27 mouse cellular contexts compared by ENCODE assay signal in genomic region chr1:66192401-66192800, GRCm38 (mm10).
"Had no signal": no experiment of that assay in that cellular context is flagged by ENCODE, and none has a peak within 500 bp of the region (broad histone marks: within the 10 kb centered on the region; RNA-seq: fewer than 3 reads in every experiment).

No protein-coding gene starts in this region.

- DNase-seq: gastrocnemius, postnatal 14 days; gastrocnemius, postnatal 36 days; heart, adult 11 months; heart, adult 2 months; heart, postnatal 14 days; heart, postnatal 36 days; kidney, adult 11 months; kidney, adult 2 months; kidney, adult 9 months; kidney, postnatal 14 days; kidney, postnatal 36 days; layer of hippocampus, adult 9-11 months; layer of hippocampus, postnatal 36 days; left cerebral cortex, postnatal 4 days had no signal

- H3K27me3 ChIP-seq: heart, embryonic 13.5 days; heart, embryonic 15.5 days; hindbrain, embryonic 13.5 days; hindbrain, embryonic 15.5 days; kidney, embryonic 15.5 days; limb, embryonic 13.5 days; limb, embryonic 15.5 days; liver, embryonic 12.5 days had no signal

- H3K4me1 ChIP-seq: heart, embryonic 13.5 days; heart, embryonic 15.5 days; kidney, embryonic 15.5 days; limb, embryonic 15.5 days; liver, embryonic 12.5 days had no signal

- H3K9ac ChIP-seq: heart, embryonic 13.5 days; heart, embryonic 15.5 days; hindbrain, embryonic 13.5 days; hindbrain, embryonic 15.5 days; kidney, embryonic 15.5 days; limb, embryonic 13.5 days; limb, embryonic 15.5 days; liver, embryonic 12.5 days; liver, embryonic 14.5 days had no signal

- ATAC-seq: hindbrain, postnatal 0 days; intestine, embryonic 16.5 days; liver, embryonic 12.5 days had no signal

- H3K4me3 ChIP-seq: heart, adult 2 months; heart, embryonic 13.5 days; heart, embryonic 15.5 days; hindbrain, embryonic 13.5 days; hindbrain, embryonic 15.5 days; kidney, embryonic 15.5 days; limb, embryonic 13.5 days; limb, embryonic 15.5 days; liver, embryonic 12.5 days had no signal

- H3K4me2 ChIP-seq: heart, embryonic 11.5 days; heart, embryonic 13.5 days; heart, embryonic 15.5 days; hindbrain, embryonic 13.5 days; hindbrain, embryonic 15.5 days; kidney, embryonic 15.5 days; limb, embryonic 13.5 days; limb, embryonic 15.5 days; liver, embryonic 12.5 days had no signal

- H3K9me3 ChIP-seq: heart, embryonic 13.5 days; heart, embryonic 15.5 days; hindbrain, embryonic 13.5 days; hindbrain, embryonic 15.5 days; kidney, embryonic 15.5 days; limb, embryonic 13.5 days; limb, embryonic 15.5 days; liver, embryonic 12.5 days had no signal

- H3K36me3 ChIP-seq: heart, embryonic 13.5 days; heart, embryonic 15.5 days; hindbrain, embryonic 15.5 days; kidney, embryonic 15.5 days; limb, embryonic 13.5 days; limb, embryonic 15.5 days; liver, embryonic 12.5 days had no signal

- H3K27ac ChIP-seq: heart, adult 2 months; heart, embryonic 13.5 days; heart, embryonic 15.5 days; hindbrain, embryonic 13.5 days; hindbrain, embryonic 15.5 days; hindbrain, postnatal 0 days; kidney, embryonic 15.5 days; kidney, postnatal 0 days; limb, embryonic 13.5 days; limb, embryonic 15.5 days; liver, embryonic 12.5 days; liver, embryonic 14.5 days had no signal
